Mouse (Mus musculus): Measurements from ENCODE around the gene Zfp866.

Gene Zfp866

GRCm38 (mm10) chr8:69715366-69715765 lies 75.6 kb downstream of the Zfp866 start:
- DNase-seq, result peak; percentile 22

GRCm38 (mm10) chr8:69713516-69713915 lies 77.5 kb downstream of the Zfp866 start:
- no peak for DNase-seq

Data from cerebellum, adult 11-12 months (tissue).